Mouse (Mus musculus) kidney, embryonic 15.5 days (tissue): ENCODE data around the gene Rps6ka6. TPM values are rescaled to one million over a fixed set of nuclear protein-coding genes. Genes with fewer than 3 reads are reported as not detected.
A peak's percentile ranks its signal among the peaks of the same experiment; 100 is the strongest.

Experiments
- ATAC-seq: fragments of 200-750 bp; cut with Nextera tagmentation; replicated peaks from 2 replicates; pipeline ENCODE4 v1.8.0; 2017; ENCODE audit warnings: moderate TSS enrichment; ENCODE audit not compliant: low FRiP score
- H3K27ac ChIP-seq: fragments of 300-500 bp; sonication (generic); 2 replicates; pipeline ENCODE4 v1.5.1; 2015; ENCODE audit warnings: mild to moderate bottlenecking, inconsistent platforms
- H3K27me3 ChIP-seq: fragments of 300-500 bp; sonication (generic); 2 replicates; pipeline ENCODE4 v1.6.1; 2015; ENCODE audit warnings: inconsistent platforms
- H3K36me3 ChIP-seq: fragments of 300-500 bp; sonication (generic); 2 replicates; pipeline ENCODE4 v1.6.1; 2015; ENCODE audit warnings: inconsistent platforms
- H3K4me1 ChIP-seq: fragments of 300-500 bp; sonication (generic); 2 replicates; pipeline ENCODE4 v1.6.1; 2015; ENCODE audit warnings: inconsistent platforms
- H3K4me2 ChIP-seq: fragments of 300-500 bp; sonication (generic); 2 replicates; pipeline ENCODE4 v1.6.1; 2015; ENCODE audit warnings: moderate library complexity, mild to moderate bottlenecking, inconsistent platforms
- H3K4me3 ChIP-seq: fragments of 300-500 bp; sonication (generic); replicated peaks from 2 replicates; pipeline ENCODE4 v1.5.1; 2015; ENCODE audit warnings: mild to moderate bottlenecking, inconsistent platforms
- H3K9ac ChIP-seq: fragments of 300-500 bp; sonication (generic); 2 replicates; pipeline ENCODE4 v1.6.1; 2015; ENCODE audit warnings: mild to moderate bottlenecking, inconsistent platforms
- H3K9me3 ChIP-seq: fragments of 300-500 bp; sonication (generic); replicated peaks from 2 replicates; pipeline ENCODE4 v1.6.1; 2016; ENCODE audit warnings: inconsistent platforms
- WGBS: fragments of 180-500 bp; shearing (Covaris S2); methylation state at CpG from one replicate; pipeline ENCODE4 v1.1.7; 2015; ENCODE audit warnings: mixed read lengths; 5-methylcytosine and 5-hydroxymethylcytosine counted together
- polyA plus RNA-seq: library from polyadenylated mRNA; unstranded; fragments of >200 nt; fragmentation: Nextera tagmentation; extraction: Ambion mirVana; gene quantifications from 2 replicates; pipeline ENCODE4 v1.2.1, GENCODE M21; 2015

Rps6ka6 gene
- 22.8 and 26.2 TPM in 2 replicates for polyA plus RNA-seq

GRCm38 (mm10) chrX:111537859-111538258 is at the start of gene Rps6ka6:
Gene Rps6ka6 (minus strand): TSS chrX:111537959.
- Histone ChIP-seq H3K9ac (no peak within 1 kb of the TSS), H3K27me3 (no peaks in the 10 kb centered on the region), H3K9me3 (no peaks in the 10 kb centered on the region), H3K4me1 (no peaks in the 10 kb centered on the region), H3K4me3 (no peak within 1 kb of the TSS), H3K36me3 (no peaks in the 10 kb centered on the region), H3K4me2 (no peak within 1 kb of the TSS), H3K27ac (no peak within 1 kb of the TSS)
- WGBS: 71% methylated on average over 10 of the region's 10 CpGs
- no peak for ATAC-seq

- no peak overlapping the region for H3K4me2 ChIP-seq
- H3K9me3 ChIP-seq: no peaks in the 10 kb centered on the region
- no peaks in the 10 kb centered on the region for H3K36me3 ChIP-seq
- no peak overlapping the region for H3K9ac ChIP-seq
- WGBS: 82% methylated on average over 2 of the region's 2 CpGs
- H3K4me3 ChIP-seq: no peak overlapping the region
- no peak overlapping the region for H3K27ac ChIP-seq
- ATAC-seq: no peak
- no peaks in the 10 kb centered on the region for H3K27me3 ChIP-seq
- no peaks in the 10 kb centered on the region for H3K4me1 ChIP-seq
These were observed 39.3 kb upstream of the Rps6ka6 start for GRCm38 (mm10) chrX:111577044-111577443.

GRCm38 (mm10) chrX:111518206-111518605 is 19.6 kb downstream of the Rps6ka6 start:
- Histone ChIP-seq H3K4me3 (no peak overlapping the region), H3K4me2 (no peak overlapping the region), H3K27ac (no peak overlapping the region), H3K36me3 (no peaks in the 10 kb centered on the region), H3K9me3 (no peaks in the 10 kb centered on the region), H3K27me3 (no peaks in the 10 kb centered on the region), H3K9ac (no peak overlapping the region), H3K4me1 (no peaks in the 10 kb centered on the region)
- WGBS: 85% methylated on average over 1 of the region's 1 CpGs
- no peak for ATAC-seq

GRCm38 (mm10) chrX:111463565-111464093 is 74.1 kb downstream of the Rps6ka6 start:
- WGBS: 21% methylated on average over 12 of the region's 12 CpGs
- Histone ChIP-seq H3K9ac (no peak overlapping the region), H3K4me3 (peak overlapping the region; percentile 62), H3K36me3 (no peaks in the 10 kb centered on the region), H3K4me1 (no peaks in the 10 kb centered on the region), H3K27me3 (no peaks in the 10 kb centered on the region), H3K9me3 (no peaks in the 10 kb centered on the region), H3K27ac (peak overlapping the region; percentile 66; the same call in 1 of the 2 replicates), H3K4me2 (peak overlapping the region; percentile 70)
- ATAC-seq: 0 out of 2 replicates have a peak, but pooled peaks have one; percentile 13

DNA sequence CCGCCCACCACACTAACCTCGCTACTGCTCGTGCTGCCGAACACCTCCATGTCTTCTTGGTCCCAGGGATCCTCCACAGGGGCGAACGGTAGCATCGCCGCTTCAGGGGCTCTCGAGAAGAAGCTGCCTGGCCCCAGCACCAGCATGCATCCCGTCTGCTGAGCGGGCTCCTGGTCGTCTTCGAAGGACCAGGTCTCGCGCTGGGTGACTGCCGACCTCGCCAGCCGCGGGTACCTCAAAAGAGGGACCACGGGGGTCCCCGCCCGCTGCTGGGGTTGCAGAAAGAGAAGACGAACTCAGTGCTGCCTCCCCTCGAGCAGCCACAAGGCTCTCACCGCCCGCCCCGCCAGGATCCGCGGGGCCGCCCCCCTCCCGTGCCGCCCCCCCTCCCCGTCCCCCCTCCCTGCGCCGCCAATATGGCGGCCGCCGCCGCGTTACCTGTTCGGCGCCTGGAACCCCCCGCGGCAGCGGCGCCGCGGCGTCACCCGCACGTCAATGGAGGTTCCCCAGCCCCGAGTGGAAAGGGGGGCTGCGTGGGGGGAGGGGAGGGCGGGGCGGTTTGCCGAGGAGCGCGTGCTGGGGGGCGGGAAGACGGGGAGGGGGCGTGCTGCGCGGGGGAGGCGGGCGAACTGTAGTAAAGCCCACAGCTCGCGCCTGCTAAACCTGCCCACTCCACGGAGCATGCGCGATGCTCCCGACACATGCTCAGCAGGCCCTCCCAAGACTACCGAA is 74.8 kb downstream of the Rps6ka6 start:
- Histone ChIP-seq H3K27me3 (no peaks in the 10 kb centered on the region), H3K36me3 (no peaks in the 10 kb centered on the region), H3K9me3 (no peaks in the 10 kb centered on the region), H3K4me3 (peak overlapping the region; percentile 62), H3K4me1 (no peaks in the 10 kb centered on the region), H3K9ac (peak overlapping the region; percentile 55), H3K27ac (peak overlapping the region; percentile 66), H3K4me2 (peak overlapping the region; percentile 70)
- WGBS: 22% methylated on average over 32 of the region's 72 CpGs
- peak; percentile 95 for ATAC-seq

- H3K4me3 ChIP-seq: peak overlapping the region; percentile 62
- H3K4me2 ChIP-seq: peak overlapping the region; percentile 70
- H3K36me3 ChIP-seq: no peaks in the 10 kb centered on the region
- peak; percentile 79; the same call in 1 of the 2 replicates for ATAC-seq
- peak overlapping the region; percentile 55 for H3K9ac ChIP-seq
- no peaks in the 10 kb centered on the region for H3K27me3 ChIP-seq
- no peaks in the 10 kb centered on the region for H3K9me3 ChIP-seq
- no peaks in the 10 kb centered on the region for H3K4me1 ChIP-seq
- peak overlapping the region; percentile 66 for H3K27ac ChIP-seq
- WGBS: 7% methylated on average over 21 of the region's 21 CpGs
These were observed 75.3 kb downstream of the Rps6ka6 start for GRCm38 (mm10) chrX:111462495-111462832.

- Histone ChIP-seq H3K9ac (peak overlapping the region; percentile 55), H3K27ac (peak overlapping the region; percentile 66; the same call in 1 of the 2 replicates), H3K4me1 (no peaks in the 10 kb centered on the region), H3K4me2 (peak overlapping the region; percentile 70), H3K27me3 (no peaks in the 10 kb centered on the region), H3K36me3 (no peaks in the 10 kb centered on the region), H3K4me3 (peak overlapping the region; percentile 62), H3K9me3 (no peaks in the 10 kb centered on the region)
- 25% methylated on average over 8 of the region's 8 CpGs for WGBS
- no peak for ATAC-seq
These were observed 75.7 kb downstream of the Rps6ka6 start for GRCm38 (mm10) chrX:111462092-111462491.

- Histone ChIP-seq H3K4me1 (no peaks in the 10 kb centered on the region), H3K4me2 (no peak overlapping the region), H3K27ac (no peak overlapping the region), H3K4me3 (no peak overlapping the region), H3K9ac (no peak overlapping the region), H3K27me3 (no peaks in the 10 kb centered on the region), H3K9me3 (no peaks in the 10 kb centered on the region), H3K36me3 (no peaks in the 10 kb centered on the region)
- ATAC-seq: no peak
These were observed 77.6 kb downstream of the Rps6ka6 start for GRCm38 (mm10) chrX:111460166-111460565.

GRCm38 (mm10) chrX:111436571-111436970 is 101.2 kb downstream of the Rps6ka6 start:
- ATAC-seq: no peak
- Histone ChIP-seq H3K4me1 (no peaks in the 10 kb centered on the region), H3K9me3 (no peaks in the 10 kb centered on the region), H3K4me2 (no peak overlapping the region), H3K27ac (no peak overlapping the region), H3K9ac (no peak overlapping the region), H3K27me3 (no peaks in the 10 kb centered on the region), H3K36me3 (no peaks in the 10 kb centered on the region), H3K4me3 (no peak overlapping the region)

GRCm38 (mm10) chrX:111414775-111415174 is 123.0 kb downstream of the Rps6ka6 start:
- ATAC-seq: no peak
- no peak overlapping the region for H3K4me3 ChIP-seq
- H3K9me3 ChIP-seq: no peaks in the 10 kb centered on the region
- no peaks in the 10 kb centered on the region for H3K27me3 ChIP-seq
- H3K4me1 ChIP-seq: no peaks in the 10 kb centered on the region
- WGBS: 89% methylated on average over 4 of the region's 4 CpGs
- no peak overlapping the region for H3K9ac ChIP-seq
- H3K36me3 ChIP-seq: no peaks in the 10 kb centered on the region
- H3K27ac ChIP-seq: no peak overlapping the region
- no peak overlapping the region for H3K4me2 ChIP-seq

DNA sequence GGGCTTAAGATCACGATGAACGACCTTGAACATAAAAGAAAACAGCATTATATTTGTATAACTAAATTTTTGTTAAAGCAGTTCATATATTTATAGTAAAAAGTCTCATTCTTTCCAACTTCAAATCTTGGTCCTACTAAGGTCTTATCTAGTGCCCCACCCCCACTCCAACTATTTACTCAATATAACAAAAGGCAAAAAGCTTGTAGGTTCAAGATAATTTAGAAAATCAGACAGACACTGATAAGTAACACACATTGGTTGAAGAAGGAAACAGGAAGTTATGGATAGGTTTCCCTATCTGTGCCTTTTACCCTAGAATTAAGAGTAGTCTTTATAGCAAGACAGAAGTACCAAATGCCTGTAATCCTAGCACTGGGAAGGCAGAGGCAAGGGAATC is 132.9 kb downstream of the Rps6ka6 start:
- 82% methylated on average over 2 of the region's 2 CpGs for WGBS

GRCm38 (mm10) chrX:111377020-111377419 is 160.7 kb downstream of the Rps6ka6 start:
- H3K36me3 ChIP-seq: no peaks in the 10 kb centered on the region
- no peaks in the 10 kb centered on the region for H3K27me3 ChIP-seq
- 82% methylated on average over 5 of the region's 5 CpGs for WGBS
- no peak overlapping the region for H3K9ac ChIP-seq
- H3K4me1 ChIP-seq: no peaks in the 10 kb centered on the region
- H3K9me3 ChIP-seq: no peaks in the 10 kb centered on the region
- H3K4me3 ChIP-seq: no peak overlapping the region
- H3K4me2 ChIP-seq: no peak overlapping the region
- no peak for ATAC-seq
- H3K27ac ChIP-seq: no peak overlapping the region

More for the DNA sequence above, 132.9 kb downstream of the Rps6ka6 start:
- Histone ChIP-seq H3K4me1 (no peaks in the 10 kb centered on the region), H3K9ac (no peak overlapping the region), H3K4me2 (no peak overlapping the region), H3K27ac (no peak overlapping the region), H3K36me3 (no peaks in the 10 kb centered on the region), H3K27me3 (no peaks in the 10 kb centered on the region), H3K4me3 (no peak overlapping the region), H3K9me3 (no peaks in the 10 kb centered on the region)
- no peak for ATAC-seq
